Mouse (Mus musculus): Measurements from ENCODE around the gene Mboat2.

The Mboat2 gene

DNA sequence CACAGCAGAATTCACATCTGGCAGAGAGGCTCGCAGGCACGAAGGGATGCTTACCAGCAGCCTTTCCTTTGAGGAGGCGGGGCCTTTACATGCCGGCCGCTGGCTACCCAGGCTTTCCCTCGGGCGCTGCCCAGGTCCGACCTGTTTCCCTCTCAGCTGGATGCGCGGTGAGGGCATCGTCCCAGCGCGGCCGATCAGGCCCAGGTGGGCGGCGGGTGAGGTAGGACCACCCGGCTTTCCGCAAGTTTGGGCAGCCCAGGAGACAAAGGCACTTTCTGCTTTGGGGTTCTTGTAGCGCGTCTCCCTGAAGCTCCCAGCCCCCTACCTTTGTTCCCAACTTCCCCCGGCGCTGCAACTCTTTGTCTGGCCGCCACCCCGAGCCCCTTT is at the start of gene Mboat2:
Mboat2 (plus strand) TSS at position 114 of the 387 bp plus-strand sequence.
- DNase-seq = no peak

DNA sequence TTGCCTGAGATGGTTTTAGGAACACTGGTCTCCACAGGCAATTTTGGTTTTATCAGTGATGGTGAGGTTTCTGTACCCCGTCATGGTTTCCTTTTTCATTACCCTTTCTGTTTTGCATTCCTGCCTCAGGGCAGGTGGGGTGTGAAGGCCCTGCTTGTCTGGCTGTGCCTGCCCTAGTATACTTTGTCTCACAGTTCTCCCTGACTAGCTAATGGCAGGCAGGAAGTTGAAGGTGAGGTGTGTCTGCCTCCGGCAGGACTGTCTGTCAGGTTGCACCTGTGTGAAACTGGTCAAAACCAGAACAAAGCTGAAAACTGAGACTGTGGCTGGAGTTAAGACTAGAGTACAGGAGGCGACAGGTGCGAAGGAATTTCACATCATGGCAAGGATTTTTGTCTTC is 46.9 kb upstream of the Mboat2 start:
- no peak for DNase-seq

DNA sequence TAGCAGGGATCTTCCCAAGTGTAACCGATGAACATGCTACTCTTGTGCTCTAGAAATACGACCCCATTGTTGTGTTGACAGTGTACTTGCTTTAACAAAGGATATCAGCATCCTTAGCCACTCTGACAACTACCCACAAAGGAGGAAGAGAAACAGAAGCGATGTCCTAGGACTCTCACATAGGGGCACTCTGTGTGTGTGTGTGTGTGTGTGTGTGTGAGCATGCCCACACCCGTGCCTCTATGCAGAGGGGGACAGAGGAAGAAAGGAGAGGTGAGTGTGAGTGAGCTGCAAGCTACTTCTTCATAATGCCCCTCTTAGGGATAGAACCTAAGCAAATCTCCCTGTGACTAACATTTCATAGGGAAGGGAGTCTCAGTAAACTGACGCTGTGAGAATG is 44.8 kb upstream of the Mboat2 start:
- DNase-seq = no peak

DNA sequence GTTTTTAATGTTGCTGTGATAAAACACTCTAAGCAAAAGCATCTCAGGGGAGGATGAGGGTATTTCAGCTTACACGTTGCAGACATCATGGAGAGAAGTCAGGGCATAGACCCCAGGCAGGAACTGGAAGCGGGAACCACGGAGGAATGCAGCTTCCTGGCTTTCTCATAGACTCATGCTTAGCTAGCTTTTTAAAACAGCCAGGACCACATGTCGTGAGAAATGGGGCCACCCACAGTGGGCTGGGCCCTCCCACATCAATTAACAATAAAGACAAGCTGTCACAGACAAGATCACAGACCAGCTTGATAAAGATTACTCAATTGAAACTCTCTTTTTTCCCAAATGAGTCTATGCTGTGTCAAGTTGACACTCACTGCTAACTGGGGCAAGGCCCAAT is 44.4 kb upstream of the Mboat2 start:
- DNase-seq = no peak

DNA sequence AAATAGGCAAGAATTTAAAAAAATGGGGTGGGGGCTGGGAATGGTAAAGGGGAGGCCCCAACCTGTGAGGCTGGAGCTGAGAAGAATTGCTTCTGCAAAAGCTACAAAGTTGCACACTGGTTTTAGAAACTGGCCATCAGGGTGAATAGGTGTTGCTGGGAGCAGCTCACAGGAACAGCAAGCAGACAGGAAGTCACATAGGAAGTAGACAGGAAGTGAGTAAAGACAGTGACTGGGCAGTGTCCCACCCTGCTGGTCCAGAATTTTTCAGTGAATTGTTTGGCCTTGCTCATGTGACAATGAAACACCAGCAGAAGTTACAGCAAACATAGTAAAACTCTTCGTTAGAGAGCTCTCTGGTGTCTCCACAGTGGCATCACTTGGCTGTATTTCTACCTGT is 41.0 kb upstream of the Mboat2 start:
- DNase-seq = no peak

DNA sequence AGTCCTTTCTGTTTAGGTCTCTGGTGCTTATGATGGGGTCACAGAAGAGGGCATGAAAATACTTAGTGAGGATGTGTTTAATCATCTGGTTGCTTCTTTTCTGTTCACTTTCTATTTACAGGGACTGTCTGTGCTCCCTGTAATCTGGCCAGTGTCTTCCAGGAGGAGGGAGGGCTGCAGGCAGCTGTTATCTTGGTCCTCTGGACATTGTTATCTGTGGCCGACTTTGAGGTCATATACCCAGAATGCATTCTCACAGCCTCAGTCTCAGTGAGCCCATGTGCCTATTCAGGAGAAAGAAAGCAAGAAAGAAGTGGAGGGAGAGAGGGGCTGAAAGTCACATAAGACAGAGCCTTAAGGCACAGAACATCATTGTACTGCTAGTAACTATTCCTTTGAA is 19.4 kb upstream of the Mboat2 start:
- no peak for DNase-seq

DNA sequence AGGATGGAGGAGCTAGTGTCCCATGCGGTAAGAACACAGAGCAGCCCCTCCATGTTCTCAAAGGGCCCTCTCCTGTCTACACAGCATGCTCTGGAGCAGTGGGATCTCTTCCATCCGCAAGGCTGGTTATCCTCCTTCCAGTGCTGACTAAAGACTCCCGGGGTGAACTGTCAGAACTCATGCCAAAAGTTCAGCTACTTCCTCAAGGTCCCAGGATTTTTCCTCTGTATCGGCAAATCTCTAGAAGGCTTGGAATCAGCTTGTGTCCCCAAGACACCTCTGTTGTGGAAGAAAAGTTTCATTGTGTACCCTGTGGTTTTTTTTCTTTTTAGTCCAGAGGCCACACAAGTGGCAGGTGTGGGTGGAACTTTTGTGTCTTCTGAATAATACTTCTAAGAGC is 18.8 kb upstream of the Mboat2 start:
- DNase-seq = no peak

DNA sequence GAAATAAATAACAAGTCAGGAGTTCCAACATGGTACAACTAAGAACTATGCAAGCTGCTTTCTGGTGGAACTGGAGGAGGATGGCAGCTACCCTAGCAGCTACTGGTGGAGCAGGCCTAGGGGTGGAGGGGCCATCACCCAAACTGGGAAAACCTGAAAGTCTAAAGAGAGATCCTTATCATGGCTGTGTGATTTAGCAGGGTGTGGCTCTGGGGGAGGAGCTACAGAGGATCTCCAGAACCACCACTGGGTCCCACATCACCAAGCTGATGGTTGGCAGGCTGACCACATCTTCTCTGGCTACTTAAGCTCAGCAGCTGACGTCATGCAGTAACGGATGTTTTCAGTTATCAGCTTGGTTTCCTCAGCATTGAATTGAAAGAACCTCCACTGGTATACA is 7.8 kb upstream of the Mboat2 start:
- DNase-seq = no peak

DNA sequence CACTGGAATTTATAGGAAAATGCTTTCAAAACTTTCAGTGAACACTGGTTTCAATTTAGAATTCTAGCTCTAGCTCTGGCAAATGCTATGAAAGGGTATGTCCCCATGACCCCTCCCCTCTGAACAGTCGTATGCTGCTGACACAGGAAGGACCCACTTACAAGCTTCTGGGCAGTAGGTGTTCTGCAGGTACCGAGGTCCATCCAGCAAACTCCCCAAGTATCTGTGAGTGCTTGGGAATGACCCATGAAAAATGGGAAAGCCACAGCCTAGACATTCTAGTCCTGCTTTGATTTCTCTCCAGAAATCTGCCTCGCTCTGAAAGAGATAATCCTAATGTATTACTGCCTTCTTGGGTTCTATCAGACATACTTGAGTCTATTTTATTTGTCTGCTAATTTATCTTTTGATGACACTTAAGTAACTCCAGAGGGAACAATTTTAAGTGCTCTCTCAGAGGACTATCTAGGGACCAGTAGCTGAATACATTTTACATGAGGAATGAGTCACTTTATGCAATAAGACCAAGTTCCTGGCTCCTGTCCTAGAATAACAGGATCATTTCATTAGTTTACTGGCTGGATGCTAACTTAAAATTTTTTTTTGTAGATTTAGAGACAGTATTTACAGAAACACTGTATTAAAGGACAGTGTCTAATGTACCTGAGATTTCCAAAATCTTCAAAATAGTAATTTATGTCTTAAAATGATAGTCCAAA is 6.9 kb upstream of the Mboat2 start:
- DNase-seq = no peak

DNA sequence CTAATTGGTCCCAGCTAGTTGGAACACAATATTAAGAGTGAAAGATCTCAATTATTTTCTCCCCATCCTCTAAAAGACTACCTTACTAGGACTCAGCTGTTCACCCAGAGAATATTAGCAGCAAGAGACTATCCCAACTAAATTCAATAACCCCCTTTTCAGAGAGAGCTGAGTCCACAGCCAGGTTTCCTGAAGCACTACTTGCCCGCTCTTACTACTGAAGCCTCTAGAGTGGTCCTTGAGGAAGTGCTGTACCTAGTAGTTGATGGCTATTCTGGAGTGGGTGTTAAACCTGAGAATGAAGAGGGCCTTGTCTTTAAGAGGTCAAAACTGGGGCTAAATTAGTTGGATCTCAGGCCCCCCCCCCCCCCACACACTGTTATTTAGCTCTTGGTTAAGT is 593 bp upstream of the Mboat2 start:
- no peak for DNase-seq

DNA sequence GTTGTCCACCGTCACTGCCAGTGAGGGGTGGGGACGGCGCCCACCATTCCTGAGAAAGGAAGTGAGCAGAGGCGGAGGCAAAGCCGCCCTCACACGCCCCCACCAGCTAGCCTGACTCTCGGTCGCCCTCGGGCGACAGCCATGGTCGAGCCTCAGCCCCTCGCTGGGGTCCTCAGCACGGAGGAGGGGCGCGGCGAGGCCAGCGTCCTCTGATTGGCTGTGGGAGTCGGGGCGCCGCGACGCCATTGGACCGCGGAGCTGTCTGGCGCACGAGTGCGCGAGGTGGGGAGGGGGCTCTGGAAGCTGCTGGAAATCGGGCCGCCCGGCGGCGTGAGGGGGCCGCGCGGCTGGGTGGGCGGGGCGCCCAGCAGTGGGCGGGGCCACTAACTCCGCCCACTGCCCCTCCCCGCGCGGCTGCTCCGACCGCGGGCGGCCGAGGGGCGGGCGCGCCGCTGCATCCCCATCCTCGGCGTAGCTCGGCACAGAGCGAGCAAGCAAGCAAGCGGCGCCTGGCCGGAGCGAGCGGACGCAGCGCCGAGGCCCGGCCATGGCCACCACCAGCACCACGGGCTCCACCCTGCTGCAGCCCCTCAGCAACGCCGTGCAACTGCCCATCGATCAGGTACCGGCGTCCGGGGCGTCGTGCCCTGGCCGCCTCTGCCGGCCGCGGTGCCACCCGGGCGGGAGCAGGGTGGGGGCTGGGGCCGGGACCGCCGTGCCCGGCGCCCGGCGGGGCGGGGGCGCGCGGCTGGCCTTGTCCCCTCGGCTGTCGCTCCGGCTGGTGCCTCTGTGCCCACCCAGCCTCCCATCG is 679 bp downstream of the Mboat2 start:
- DNase-seq = peak; percentile 91 to 93

DNA sequence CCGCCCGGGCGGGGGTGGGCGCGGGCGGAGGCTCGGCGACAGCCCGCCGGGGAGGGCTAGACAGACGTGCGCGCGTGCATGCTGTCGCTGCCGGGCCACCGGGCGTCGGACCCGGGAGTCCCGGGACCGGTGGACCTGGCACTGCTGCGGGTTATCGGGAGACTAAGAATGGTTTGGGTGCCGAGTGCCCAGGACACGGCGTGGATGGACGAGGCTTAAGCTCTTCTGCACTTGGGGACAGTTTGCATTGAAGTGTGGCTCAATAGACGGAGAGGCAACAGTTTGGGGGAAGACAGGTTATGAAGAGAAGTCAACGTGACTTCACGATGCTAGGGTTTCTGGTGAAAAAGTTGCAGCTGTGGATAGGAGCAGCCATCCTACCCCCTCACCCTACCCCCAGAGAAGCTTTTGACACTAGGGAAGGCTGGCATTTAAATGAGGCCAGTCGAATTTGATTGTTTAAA is 1.3 kb downstream of the Mboat2 start:
- no peak for DNase-seq

DNA sequence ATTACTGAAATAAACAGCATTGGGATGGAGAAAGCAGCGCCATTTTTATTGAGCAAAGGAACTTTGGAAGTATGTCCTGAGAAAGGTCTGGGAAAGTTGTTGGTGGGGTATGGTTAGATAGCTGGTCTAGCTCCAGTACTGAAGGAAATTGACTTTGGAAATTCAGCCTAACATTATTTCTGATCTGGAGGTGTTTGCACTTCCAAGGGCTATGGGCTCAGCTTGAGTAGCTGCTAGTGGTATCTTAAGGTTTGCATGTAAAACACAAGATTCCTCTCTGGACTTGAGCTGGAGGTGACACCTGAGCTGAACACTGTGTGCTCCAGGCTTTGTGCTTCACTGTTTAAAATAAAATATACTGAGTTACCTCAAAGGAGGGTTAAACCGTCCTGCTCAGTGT is 1.8 kb downstream of the Mboat2 start:
- no peak for DNase-seq

DNA sequence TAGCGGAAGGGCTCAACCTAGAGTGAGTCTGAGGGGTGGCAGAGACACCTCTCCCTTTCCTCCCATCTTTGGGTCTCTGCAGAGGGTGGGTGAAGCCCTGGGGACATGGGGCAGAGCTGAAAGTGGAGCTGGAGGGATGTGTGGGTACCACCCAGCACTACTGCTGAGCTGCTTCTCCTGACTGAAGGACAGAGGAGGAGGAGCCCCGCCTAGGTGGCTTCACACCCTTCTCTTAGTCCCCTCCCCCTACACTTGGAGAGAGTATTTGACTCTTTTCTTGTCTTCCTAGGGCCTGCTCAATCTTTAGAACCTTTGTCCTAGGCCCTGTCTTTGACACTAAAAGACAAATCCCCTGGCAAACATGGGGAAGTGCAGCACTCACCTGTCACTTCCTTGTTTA is 7.3 kb downstream of the Mboat2 start:
- DNase-seq = no peak

DNA sequence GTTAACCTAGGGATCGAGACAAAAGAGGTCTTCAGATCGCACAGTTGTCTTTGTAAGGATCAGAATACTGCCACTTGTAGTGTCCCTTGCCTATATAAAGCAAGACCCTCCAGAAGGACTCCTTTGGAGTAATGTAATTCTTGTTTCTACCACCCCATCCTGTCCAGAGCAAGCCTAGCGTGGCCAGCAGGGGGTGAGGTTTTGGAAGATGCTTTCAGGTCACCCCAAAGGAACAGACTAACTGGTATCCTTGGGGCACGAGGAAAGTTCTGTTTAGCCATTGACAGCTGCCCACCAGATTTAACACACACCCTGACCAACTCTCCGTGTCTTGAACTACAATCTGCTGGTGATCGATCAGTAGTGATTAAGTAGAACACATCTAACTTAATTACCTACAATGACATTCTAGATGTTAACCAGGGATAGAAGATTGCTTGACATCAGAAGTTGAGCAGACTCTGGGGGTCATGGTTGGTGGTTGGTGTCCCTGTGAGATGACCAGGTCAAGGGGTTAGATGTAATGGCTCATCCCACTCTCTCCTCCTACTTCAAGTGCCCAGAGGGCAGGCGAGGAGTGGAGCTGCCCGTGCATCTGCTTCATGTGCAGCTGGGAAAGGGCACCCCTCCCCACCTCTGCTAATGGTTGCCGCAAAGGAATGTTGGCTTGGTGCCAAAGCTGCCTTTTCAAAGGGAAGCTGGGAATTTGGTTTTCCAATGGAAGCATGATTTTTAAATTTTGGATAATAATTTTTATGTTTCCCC is 10.6 kb downstream of the Mboat2 start:
- DNase-seq = no peak

DNA sequence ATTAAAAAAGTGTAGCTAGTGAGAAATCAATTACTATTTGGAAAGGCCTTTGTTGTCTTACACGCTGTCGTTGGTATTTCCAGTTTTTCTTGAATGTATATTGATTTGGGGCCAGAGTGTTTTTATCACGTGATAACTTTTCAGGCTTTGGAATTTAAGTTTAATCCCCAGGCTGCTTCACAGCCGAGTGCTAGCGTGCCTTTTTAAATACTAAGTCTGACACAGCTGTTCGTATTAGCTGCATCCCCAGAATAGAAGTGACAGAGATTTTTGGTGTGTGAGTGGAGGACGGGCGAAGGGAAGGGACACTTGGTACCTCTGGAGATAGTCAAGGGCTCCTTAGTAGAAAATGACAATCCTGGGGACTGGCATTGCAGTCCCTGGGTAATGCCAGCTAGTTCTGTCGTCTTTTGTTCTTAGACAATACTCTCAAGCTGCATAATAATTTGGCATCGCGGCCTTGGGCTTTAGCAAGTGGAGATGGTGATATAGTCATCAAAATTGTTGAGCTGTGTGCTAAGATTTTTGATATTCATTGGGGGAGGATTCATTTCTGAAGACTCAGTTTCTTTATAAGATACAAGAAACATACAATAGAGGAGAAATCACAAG is 11.7 kb downstream of the Mboat2 start:
- no peak for DNase-seq

DNA sequence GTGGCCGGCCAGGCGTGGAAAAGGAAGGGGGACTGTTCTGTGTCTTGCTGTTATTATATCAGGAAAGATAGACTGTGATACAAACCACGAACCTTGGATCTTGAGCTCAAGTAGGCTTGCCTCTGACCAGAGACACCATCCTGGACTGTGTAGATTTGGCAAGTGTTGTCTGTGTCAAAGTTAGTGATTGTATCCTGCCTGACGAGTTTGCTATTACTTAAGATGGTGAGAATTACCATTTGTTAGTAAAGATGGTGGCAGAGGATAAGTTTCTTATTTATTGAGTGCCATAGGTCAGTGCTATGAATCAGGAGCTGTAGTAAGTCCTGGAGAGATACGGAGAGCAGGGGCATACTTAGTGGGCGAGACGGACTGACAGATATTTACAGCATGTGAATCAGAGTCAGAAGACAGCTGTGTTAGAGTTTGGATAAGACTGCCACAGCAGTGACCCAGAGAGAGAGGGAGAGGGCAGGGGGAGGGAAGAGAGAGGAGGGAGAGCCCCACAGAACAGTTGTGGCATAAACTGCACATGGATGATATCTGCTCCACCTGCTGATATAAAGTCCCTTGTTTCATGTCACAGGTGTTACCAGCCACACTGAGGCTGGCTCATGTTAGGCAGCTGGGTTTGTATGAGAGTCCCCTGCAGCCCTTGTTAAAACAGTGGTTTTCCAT is 12.9 kb downstream of the Mboat2 start:
- no peak for DNase-seq

DNA sequence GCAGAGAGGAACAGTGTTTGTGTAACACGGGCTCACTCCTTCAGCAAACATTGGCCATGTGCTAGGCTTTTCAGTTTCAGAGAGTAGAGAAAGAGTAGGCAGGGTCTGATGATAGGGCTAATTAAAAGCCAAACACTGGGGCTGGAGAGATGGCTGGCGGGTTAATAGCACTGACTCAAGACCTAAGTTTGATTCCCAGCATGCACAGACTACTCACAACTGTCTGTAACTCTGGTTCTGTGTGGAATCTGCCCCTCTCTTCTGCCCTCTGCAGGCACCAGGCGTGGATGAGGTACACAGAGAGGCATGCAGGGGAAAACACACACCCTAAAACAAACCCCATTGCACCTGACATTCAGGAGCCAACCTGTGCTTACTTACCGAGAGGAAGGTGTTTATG is 14.7 kb downstream of the Mboat2 start:
- DNase-seq = peak in 1 of 2 experiments; percentile 10

DNA sequence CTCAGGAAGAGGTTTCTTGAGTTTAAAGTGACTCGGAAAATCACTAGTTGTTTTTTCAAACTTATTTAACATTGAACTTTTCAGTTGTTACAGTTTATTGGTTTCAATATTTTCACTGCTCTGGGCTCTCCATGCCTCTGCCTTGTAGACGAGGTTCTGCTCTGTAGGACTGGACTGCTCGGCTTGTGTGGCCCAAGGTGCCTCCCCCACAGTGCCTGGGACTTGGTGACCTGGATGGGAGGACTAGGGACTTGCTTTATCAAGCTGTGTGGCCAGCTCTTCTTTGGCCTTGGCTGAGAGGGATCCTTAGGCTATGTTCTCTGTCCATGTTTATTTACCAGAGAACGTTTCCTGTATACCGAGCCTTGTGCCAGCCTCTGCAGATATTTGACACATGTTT is 17.4 kb downstream of the Mboat2 start:
- no peak for DNase-seq

DNA sequence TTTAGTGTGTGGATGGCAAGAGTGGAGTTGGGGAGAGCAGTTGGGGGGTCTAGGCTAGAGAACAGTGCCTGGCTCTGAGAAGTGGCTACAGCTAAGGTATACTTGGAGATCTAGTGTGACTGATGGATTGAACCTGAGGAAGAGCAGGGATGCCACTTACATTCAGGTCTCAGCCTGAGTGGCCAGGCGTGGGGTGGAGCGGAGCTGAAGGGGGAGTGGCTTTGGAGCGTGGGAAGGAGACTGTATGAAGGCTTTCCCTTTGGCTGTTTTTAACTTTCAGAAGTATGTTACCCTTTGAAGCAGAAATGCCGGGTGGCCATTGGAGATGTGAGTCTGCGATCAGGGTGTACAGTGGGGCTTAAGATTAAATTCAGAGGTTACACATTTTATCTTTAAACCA is 26.7 kb downstream of the Mboat2 start:
- DNase-seq = no peak

DNA sequence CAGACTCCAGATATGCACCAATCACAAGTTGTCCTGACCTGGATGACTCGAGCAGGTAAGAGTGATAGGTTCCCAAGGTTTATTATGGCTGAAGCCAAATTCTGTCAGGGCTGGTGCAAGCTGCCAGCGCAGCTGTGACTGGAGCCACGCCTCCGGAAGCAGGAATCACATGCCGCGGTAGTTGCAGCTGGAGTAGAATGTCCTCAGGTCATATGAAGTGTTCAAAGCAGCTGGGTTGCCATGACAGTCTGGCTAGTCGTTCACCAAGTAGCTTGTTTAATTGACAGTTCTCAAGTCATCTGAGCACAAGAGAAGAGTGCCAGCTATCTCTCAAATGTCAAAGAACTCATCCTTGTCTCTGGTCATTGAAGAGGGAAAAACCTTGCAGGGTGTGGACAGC is 28.7 kb downstream of the Mboat2 start:
- no peak for DNase-seq

DNA sequence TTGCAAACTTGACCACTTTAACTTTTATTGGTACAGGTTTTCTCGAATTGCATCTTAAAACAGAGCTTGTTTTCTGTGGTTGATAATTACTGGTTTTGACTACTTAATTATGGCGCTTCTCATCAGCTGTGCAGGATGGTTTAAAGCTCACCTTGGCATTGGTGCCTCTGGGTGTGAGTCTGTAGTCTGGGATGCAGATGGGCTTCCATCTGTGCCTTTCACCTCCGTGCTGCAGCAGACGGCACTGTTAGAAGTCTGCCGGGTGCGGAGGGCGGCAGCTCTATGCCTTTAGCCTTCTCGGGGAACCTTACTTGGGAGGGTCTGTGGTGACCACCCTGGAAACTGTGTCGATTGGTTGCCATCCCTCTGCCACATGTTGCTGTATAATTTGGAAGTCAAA is 29.8 kb downstream of the Mboat2 start:
- no peak for DNase-seq

DNA sequence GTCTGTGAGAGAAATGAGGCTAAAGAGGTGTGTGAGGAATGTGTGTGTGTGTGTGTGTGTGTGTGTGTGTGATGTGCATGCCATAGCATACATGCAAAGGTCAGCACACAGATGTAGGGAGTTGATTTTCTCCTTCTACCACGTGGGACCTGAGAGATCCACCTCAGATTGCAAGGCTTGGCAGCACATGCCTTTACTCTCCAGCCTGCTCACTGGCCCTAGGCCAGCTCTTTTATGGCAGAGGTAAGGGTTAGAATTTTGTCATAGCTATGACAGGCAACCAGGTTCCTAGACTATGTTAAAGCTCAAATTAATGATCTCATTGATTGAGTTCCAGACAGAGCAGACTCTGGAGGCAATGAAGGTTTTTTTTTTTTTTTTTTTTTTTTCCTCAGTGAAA is 33.1 kb downstream of the Mboat2 start:
- DNase-seq = no peak
